Mouse (Mus musculus) 3134 (cell line): ENCODE results near the gene Max.

ENCODE experiments used
- DNase-seq: peaks from one replicate; pipeline ENCODE4 v3.0.0-alpha.2; 2011; ENCODE audit warnings: low spot score; ENCODE audit not compliant: insufficient read length; ENCODE audit errors: extremely low read depth

Gene Max

GRCm38 (mm10) chr12:76923118-76923517, 38.9 kb downstream of the Max start:
- no peak for DNase-seq

DNA sequence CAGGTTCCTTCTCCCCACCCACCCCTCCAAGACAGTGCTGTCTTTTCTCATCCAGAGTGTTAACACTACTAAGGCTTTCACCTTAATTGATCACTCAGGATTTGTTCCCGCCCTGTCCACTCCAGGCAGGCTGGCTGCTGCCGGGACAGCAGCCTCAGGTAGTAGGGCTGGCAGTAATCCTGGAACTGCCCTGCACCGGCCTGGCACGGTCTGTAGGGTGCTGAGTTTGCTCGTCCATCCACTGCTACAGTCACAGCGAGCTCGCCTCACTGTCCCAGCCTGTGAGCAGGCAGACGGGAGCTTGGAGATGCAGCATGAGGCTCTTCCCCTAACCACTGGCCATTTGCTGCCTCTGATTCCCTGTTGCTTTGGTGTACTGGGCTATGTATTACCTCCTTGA, 41.0 kb downstream of the Max start:
- DNase-seq, result no peak

DNA sequence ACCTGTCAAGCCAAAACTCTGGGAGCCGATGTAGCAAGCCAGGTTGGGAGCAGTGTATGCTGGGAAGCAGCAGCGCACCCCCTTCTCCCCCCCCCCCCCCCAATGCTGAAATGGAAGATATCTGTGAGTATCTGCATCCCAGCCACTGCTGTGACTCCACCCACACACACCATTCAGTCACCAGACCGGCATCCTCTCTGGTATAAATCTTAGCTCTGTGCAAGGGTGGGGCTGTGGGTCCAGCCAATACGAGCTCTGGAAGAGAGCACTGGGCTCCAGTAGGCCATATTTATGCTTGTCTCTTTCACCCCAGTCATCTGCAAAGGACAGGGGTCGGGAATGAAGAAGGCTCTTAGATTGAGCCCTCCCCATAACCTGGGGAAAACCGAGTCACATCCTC, 41.6 kb downstream of the Max start:
- no peak for DNase-seq

DNA sequence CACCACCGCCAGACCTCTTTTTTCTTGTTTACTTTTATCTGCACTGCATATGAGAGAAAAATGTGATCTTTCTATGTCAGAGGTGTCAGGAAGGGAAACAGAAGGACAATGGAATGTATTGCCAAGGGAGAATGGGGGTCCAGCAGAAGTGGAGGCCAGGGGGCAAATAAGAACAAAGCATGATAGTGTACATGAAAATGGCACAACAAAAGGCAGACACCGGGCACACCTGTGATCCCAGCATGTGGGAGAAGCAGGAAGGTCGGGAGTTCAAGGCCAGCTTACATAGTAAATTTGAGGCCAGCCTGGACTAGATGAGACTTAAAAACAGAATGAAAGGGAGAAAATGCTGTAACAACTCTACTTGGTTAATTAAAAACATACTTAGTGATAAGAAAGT, 43.1 kb downstream of the Max start:
- DNase-seq, result no peak

DNA sequence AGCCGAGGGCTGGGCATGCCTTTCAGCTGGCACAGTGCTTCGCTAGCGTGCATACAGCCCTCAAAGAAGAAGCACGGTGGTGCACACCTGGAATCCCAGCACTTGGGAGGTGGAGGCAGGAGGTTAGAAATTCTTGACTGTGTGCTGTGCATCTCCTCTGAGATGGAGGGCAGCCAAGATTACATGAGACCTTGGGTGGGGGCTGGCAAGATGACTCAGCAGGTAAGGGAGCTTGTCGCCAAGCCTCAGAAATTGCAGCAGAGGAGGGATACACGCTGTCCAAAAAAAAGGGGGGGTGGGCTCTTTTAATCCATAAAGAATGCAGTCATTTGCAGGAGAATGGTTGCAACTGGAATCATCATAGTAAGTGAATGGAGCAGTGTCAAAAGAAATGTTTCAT, 43.9 kb downstream of the Max start:
- no peak for DNase-seq

- DNase-seq, result no peak
These were observed 45.8 kb downstream of the Max start for GRCm38 (mm10) chr12:76916163-76916562.

GRCm38 (mm10) chr12:76912193-76912592, 49.8 kb downstream of the Max start:
- DNase-seq, result no peak

DNA sequence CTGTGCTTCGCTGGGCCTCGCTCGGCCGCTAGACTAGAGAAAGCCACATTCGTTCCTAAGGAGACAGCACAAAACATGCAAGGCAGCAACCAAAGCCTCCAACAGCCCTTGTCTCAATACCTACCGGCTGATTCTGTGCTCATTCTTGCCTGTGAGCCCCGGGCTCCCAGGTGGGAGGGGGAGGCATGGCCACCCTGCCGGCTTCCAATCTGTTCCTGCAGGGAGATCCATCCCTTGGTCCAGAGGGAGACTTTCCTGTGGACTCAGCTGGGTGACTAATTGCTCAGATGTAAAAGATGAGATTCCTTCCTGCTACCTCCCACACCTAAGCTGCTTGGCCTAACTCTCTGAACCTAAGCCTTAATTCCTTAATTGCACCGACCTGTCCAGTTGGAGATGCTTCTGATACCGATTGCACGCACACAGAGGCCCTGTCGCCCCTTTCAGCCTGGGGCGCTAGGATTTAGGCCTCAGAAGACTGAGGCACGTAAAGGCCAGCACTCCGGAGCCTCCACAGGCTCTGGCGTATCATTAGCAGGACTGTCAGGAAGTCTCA, 50.8 kb downstream of the Max start:
- DNase-seq, result no peak

DNA sequence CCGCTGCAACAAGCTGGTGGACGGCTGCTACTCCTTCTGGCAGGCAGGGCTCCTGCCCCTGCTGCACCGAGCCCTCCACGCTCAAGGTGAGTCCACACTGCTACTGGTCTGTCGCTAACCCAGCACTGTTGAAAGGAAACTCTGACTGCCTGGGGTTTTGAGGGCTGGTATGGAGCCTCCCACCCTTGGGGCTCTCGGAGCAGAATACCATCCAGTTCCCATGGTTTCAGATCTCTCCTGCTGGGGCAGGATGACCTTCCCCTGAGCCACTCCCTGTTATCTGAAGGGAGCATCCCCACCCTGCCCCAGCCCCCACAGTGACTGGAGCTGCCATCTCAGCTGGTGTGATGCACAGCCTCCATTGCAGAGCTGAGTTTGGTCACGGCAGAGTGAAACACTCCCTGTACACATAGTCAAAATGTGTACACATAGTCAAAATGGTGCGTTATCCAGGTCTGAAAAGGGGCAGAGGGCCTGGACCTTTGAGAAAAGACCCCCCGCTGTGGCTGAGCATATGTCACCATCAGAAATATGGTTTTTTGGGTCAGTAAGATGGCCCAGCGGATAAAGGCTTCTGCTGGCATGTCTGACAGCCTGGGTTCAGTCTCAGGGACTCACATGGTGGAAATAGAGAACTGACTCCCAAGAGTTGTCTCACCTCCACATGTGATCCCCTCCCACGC, 51.6 kb downstream of the Max start:
- DNase-seq, result no peak

DNA sequence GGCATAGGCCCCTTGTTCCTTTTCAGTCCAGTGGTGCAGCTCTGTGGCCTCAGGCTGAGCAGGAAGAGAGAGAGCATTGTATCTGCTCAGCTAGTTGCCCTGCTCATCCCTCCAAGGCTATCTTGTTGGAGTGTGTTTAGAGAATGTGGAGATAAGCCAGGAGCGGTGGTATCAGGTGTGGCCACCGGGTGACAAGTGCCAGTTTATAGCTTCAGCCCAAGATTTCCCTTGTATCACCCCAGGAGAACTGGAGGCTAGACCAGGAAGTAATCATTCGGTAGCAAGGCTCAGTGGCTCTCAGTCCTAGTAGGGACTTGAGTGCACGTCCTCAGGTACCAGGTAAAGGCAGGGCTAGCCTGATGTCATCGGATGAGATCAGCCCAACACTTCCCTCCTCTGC, 52.8 kb downstream of the Max start:
- DNase-seq, result no peak

GRCm38 (mm10) chr12:76906278-76906677, 55.7 kb downstream of the Max start:
- DNase-seq, result no peak

GRCm38 (mm10) chr12:76901508-76902294, 60.3 kb downstream of the Max start:
- no peak for DNase-seq

GRCm38 (mm10) chr12:76899261-76899975, 62.6 kb downstream of the Max start:
- no peak for DNase-seq

GRCm38 (mm10) chr12:76898141-76898540, 63.9 kb downstream of the Max start:
- no peak for DNase-seq

- DNase-seq, result no peak
These were observed 65.0 kb downstream of the Max start for GRCm38 (mm10) chr12:76897006-76897405.

DNA sequence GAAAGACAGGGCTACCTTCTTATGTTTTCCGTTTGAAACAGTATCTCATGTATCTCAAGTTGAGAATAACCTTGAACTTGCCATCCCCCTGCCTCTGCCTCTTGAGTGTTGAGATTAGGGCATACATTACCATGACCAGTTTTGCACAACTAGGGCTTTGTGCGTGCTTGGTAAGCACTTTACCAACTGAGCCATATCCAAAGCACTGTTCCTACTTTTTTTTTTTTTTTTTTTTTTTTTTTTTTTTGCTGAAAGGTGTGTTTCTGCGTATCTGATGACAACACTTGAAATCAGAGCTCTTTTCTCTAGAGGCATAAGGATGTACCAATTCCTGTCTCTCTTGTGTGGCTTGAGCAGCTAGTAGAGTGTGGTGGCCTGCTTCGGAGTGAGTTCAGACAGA, 65.4 kb downstream of the Max start:
- no peak for DNase-seq

DNA sequence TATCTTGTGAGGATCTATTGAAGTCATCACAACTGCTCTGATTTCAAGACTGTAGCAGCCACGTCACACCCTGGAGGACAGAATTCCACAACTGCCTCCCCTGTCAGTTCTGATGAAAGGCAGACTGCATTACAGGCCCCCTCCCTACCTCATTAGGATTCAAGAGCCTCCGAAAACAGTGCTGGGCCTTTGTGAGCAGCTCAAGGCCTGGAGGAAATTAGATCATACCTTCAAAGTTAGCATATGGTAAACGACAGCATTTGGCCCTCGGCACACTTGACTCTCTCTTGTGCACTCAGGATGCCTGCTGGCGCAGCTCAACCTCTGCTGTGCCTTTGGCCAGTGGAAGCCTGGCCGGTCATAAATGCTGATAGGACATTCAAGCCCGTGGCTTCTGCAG, 66.2 kb downstream of the Max start:
- DNase-seq, result no peak

DNA sequence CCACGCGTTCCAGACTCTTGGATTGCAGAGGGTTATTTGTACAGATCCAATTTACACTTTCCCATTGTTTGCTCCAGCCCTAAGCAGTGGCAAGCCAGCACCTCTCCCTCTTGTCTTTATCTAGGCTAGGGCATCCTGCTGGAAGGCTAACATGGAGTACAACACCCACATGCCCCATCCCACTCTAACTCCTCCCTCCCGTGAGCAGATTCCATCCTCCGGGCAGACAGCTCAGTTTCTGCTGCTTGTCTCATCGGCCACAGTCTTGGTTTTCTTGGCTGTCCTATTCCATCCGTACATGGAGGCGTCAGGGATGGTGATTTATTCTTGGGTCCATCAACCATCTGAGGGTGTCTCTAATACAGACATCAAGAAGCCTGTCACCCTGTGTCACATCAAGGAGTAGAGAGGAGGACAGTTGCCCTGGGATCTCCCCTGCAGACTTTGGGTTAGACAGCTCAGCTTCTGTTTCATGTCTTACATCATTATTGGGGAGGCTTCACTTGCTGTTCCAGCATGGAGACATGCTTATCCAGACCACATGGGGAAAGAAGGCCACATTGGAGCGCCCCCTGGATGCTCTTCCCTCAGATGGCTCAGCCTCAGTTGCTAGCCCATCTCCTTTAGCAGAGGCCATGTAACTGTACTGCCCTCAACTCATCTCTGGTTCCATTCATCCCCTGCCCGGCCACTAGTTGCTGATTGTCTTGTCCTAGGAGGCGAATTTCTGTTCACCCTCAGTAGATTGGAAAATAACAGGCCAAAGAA, 67.0 kb downstream of the Max start:
- no peak for DNase-seq

DNA sequence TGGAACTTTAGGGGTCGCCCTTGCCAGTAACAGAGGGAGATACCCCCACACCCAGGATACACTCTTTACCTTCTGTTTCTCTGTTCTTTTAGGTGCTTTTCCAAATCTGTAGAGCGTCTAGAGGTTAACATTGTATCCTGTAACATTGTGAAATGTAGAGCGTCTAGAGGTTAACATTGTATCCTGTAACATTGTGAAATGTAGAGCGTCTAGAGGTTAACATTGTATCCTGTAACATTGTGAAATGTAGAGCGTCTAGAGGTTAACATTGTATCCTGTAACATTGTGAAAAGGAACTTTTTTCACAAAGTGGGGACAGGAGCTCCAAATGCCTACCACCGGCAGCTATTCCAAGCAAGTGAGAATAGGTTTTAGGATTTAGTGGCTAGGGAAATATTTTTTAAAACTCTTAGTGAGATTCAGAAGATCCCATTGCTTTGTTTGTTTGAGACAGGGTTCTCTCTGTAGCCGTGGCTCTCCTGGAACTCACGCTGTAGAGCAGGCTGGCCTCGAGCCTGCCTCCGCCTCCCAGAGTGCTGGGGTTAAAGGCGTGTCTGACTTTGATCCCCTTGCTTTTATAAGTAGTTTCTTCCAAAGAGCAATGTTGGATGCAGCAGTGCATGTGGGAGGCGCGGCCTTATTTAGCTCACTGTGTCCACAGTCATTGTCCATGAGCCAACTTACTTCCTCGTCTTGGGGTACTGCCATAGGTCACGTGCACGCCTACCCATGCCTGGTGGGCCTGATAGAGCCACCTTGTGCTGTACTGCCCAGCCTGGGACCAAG, 68.9 kb downstream of the Max start:
- DNase-seq, result no peak

GRCm38 (mm10) chr12:76891160-76891559, 70.8 kb downstream of the Max start:
- DNase-seq, result no peak
